Mouse (Mus musculus) layer of hippocampus, postnatal 10 days (tissue): Measurements from ENCODE around the gene Cfap221. TPM values are rescaled to one million over a fixed set of nuclear protein-coding genes. Genes with fewer than 3 reads are reported as not detected.

Source experiments
- DNase-seq, 2 experiments: peaks; one replicate each; pipeline ENCODE4 v3.0.0; 2021; ENCODE audit warnings: low spot score in 2 of 2
- long read RNA-seq: library from polyadenylated mRNA; stranded (forward); transcript quantifications from one replicate; pipeline ENCODE4 v2.0.0, GENCODE M21; 2023
- total RNA-seq, 2 experiments: library from RNA; stranded (reverse); gene quantifications; 2 replicates each; pipeline ENCODE4 v1.2.3; 2021

The Cfap221 gene
- under 1 TPM; 0.36 to 0.39 TPM for total RNA-seq
- long read RNA-seq, partial matches to known transcripts = 0 of 1 reads
- long read RNA-seq, other reads (novel, unspliced or antisense) = 1 of 1 reads

DNA sequence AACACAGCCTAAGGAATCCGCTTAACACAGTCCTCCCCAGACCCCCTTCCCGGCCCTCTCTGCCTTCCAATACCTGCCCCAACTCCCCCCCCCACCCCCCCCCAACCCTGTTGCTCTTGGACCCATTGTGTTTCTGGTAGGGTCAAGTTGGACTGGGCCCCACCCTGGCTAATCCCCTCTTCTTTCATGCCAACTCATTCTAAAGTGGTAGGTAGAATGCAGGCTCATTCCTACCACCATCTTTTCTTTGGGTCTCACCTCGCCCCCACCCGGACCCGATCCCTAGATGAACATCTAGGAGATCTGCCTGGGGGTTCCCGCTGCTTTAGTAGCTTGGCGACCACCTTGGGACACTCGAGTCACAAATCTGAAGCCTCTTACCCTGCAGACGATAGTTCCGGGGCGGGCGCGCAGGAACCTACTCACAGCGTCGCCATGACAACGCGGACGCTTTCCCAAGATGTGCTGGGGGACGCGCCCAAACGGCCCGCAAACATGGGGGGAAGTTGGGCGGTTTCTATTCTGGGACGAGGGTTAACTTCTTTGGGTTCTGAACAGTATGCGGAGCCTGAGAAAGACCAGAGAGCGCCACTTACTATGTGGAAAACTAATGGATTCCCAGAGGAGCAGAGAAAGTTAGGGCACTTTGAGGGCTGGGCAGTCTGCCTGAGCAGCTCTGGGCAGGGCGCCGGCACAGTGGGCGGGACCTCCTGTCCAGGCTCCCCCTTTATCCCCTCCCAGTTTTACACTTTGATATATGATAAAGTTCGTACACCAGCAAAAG is at the start of gene Cfap221:
Gene Cfap221, minus strand, starts transcription at position 437 of the 784 bp plus-strand sequence.
- DNase-seq = peak; percentile 57 to 68

DNA sequence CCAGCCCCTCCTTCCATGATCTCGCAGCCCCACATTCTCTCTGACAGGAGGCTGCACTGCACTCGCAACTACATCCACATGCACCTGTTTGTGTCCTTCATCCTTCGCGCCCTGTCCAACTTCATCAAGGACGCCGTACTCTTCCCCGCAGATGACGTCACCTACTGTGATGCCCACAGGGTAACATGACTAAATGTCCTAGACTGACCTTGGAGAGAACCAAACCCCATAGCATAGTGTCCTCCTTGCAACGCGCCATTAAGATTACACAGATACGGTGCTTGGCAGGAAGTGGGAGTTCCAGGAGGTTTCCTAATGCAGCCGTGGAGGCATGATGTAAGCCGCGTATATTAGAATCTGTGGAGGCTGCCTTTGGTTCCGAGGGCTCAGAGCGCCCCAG is 47.5 kb upstream of the Cfap221 start:
- DNase-seq = no peak

DNA sequence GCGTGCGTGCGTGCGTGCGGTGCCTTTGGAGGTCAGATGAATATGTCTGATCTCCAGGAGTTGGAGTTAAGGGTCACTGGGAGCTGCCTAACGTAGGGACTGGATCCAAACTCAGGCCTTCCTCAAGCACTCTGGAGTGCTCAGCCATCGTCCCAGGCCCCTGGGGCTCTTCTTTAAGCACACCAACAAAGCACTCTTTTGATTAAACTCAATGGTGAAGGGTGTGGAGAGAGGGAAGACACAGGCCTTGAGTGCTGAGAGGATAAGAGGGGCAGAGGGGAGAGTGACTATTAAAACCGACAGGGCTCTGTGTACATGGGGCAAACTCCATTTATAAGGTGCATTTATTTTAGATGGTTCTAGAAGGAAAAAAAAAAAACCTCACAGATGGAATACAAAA is 45.4 kb upstream of the Cfap221 start:
- no peak for DNase-seq

DNA sequence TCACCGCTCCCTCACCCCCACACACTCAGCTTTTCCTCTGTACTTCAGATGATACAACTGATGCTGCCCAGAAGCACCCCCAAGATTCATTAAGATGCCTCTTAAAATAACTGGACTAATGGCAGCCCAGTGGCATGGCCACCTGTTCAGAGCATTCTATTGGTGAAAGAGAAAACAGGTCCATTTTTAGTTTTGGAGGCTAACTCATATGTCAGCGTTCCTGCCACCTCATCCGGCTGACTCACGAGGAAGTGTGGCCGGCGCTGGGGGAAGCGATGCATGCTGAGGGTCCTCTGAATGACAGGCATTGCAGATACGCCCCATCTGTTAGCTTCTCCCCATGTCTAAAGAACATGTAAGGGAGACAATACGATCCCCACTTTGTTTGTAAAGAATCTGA is 41.6 kb upstream of the Cfap221 start:
- DNase-seq = no peak

DNA sequence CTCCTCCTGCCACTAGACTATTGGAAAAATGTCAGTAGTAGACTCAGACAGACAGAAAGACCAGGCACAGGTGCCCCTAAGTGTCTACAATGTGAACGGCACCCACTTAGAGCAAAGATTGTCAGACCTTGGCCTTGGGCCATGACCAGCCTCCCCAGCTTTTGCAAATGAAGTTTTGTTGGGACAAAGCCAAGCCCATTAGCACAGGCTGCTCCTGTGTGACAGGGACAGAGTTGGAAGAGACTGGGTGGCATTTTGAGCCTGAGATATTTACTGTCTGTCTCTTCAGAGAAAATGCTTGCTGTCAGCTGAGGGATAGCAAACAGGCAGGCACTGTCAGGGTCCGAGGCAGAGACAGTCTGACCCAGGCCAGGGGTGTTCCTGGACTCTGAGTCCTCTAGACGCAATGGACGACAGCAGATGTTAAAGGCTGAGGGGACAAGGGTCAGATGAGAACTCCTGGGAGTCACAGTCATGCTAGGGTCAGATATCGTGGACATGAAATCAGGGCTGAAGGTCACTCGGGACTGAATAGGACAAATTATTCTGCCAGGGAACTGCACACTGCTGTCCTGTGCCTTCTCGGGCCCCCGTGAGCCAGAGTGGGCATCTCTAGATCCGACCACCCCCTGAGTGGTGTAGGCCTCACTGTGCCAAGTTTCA is 40.1 kb upstream of the Cfap221 start:
- peak; percentile 24 to 40 for DNase-seq

DNA sequence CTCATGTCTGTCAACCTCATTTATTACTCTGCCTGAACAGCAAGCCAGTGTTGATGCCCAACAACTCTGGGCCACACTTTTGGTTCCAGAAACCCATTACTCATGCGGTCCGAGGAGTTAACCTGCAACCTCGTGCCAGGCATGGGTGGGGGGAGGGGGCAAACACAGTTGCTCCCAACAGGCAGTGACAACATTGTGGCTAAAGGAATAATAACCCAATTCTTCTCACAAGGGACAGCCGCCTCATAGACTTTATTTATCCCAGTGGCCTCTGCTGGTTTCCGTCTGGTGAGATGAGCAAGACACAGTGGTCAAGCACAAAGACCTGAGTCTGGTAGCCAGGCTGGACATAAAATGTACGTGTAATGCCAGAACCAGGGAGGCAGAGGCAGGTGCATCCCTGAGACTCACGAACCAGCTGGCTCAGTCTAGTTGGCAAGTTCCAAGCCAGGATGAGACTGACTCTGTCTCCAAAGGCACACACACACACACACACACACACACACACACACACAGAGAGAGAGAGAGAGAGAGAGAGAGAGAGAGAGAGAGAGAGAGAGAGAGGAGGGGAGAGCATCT is 38.5 kb upstream of the Cfap221 start:
- DNase-seq = no peak

DNA sequence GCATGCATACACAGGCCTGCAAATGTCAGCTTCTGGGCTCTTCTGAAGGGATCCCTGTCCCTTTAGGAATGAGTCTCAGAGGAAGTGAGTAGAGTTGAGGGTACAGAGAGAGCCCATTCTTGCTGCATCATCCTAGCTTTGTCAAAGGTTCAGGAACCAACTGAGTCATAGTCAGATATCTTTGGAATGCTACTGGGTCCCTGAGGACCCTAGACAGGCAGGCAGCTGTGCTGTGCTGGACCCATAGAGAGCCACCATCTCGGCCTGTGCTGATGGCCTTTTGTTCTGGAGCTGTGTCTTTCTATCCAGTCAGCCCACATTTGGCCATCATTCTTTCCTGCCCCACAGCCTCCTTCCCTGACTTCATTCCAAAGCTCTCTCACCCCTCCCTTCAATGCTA is 37.8 kb upstream of the Cfap221 start:
- no peak for DNase-seq

DNA sequence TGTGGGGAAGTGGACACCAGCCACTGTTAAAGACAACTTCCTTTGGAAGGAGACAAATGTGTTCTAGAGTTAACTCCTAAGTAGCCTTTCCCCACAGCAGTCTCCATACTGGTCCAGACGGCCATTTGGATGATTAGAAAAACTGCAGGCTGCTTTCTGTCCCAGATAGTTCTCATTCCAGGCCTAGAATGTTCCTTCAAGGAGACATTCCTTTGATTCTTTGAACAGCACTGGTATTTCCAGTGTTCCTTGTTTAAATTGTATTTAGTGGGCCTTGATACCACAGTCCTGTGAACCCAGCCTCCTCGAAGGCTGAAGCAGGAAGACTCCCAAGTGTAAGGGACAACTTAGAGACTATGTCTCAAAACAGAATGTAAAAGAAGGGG is 36.4 kb upstream of the Cfap221 start:
- DNase-seq = no peak

DNA sequence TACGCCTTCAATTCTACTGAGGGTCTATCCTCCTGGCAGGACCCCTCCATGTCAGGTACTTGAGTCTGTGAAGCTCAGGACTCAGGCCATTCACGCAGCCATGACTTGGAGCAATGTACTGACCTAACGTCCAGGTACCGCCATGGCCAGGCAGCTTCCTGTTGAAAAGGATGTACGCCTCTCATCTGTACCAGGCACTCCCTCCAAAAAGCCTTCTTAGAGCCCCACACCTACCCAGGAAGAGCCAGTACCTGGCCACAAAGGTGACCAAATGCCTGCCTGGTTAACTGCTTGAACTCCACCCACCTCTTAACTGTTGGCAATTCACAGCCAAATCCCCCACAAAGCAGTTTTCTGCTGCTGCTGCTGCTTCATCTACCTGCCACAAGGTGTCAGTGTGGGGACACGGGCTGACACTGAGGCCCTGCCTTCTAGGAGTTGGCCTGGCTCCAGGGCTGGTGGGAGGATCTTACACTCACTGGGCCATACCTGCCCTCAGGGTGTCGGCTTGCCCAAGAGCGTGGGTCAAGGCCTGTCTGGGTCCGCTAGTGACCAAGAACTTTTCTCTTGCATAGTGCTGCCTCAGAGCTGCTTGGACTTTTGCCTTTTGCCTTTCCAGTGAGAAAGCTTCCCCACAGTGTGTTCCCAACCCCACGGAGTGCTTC is 35.9 kb upstream of the Cfap221 start:
- peak; percentile 76 to 85 for DNase-seq

DNA sequence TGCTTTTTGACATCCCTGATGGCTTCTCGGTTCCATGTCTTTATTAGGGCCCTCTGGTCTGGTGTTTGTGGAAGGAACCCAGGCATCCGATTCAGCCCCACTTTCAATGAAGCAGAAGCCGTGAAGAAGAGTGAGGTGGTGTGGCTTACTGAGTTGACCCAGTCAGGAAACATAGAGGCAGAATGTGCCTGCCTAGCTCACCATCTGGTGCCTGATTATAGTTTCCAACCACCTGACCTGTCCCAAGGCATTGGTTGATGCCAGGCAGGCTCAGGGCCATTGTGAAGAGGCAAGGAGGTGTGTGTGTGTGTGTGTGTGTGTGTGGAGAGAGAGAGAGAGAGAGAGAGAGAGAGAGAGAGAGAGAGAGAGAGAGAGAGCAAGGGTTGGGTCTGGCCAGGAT is 33.4 kb upstream of the Cfap221 start:
- no peak for DNase-seq

DNA sequence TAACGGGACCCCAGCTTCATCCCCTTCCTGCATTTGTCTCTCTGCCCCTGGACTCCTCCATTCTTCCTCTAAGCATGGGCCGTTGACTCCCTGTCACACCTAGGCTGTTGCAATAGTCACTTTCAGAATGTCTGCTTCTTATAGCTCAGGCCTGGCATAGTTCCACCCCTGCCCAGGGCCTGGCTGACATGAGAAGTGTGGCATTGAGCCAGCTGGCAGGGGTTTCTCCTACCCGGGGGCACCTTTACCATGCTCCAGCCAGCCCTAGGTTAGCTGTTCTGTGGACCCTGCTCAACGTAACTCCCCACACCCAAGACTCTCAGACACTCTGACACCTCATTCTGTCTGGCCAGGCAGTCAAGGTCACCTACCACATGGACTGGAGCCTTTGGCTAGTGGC is 30.7 kb upstream of the Cfap221 start:
- DNase-seq = no peak

DNA sequence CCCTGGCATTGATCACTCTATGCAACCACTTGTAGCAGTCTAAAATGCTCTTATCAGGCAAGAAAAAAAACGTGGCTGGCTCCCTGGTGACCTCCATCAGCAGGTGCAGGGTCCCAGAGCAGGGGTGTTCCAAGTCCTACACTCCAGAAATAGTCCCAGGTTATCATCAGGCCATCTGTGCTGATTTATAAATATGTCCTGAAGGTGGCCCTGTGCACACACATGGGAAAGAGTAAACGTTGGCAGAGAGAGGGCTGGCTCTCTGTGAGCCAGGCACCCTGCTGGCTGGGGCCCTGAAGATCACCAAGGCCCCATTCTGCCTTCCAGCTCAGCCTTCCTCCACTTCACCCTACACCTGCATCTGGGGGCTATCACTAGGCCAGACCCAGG is 28.0 kb upstream of the Cfap221 start:
- no peak for DNase-seq

DNA sequence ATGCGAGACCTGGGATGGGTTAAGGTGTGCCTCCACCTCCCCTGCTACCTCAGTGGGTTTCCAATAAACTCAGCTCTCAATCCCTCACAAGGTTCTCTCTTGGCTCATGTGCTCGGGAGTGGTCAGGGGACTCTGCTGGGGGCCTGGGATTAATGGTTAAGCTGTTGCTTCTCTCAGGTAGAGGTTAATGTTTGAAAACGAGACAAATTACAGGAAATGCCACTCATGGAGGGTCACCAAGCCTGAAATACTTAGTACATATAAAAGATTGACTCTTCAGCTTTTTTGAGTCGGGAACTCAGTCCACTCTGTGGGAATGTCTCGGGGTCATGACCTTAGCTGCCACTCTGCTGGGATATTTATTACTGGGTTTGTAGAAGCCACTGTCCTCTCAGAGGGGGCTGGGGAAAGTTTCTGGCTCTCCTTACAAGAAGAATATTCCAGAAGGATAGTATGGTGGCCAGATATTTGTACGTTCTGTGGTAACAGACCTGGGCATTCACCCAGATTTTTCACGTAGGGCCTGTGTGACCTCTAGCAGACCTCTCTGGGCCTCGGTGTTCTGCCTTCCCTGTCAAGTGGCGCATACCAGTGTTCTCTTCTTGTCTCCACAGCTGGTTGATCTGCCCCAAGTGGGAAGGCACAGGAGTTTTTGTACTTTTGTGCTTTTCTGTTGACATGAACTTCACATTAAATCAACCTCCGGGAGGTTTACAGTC is 27.5 kb upstream of the Cfap221 start:
- DNase-seq = no peak

DNA sequence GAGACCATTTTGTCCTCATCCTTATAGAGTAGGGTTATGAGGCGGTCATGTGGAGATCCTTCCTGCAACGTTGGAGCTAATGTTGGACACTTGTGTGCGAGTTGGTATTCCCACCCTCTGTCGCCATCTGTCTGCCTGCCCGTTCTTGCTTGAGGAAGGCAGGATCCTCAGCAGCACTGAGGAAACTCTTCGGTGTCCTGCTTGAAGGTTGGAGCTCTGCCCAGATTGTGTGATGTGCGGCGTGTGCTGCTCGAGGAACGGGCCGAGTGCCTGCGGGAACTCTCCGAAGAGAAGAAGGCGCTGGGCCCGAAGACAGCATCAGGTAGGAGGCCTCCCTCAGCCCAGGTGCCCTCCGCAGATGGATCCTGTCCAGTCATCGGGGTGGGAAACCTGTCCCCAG is 24.9 kb upstream of the Cfap221 start:
- DNase-seq = no peak

DNA sequence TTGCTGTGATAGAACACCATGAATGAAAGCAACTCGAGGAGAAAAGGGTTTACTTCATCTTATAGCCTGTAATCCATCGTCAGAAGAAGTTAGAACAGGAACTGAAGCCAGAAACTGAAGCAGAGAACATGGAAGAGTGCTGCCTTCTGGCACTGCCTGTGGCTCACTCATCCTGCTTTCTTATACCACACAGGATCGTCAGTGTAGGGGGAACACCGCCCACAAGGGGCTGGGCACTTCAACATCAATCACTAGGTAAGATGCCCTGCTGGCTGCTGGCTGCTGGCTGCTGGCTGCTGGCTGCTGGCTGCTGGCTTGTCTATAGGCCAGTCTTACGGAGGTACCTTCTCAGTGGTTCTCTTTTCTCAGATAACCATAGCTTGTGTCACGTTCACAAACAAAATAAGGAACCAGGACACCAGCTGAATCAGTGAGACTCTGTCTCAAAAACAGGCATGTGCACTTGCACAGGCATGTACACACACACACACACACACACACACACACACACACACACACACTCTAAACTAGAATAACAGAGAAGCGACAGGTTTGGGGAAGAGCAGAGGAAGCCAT is 23.4 kb upstream of the Cfap221 start:
- no peak for DNase-seq

DNA sequence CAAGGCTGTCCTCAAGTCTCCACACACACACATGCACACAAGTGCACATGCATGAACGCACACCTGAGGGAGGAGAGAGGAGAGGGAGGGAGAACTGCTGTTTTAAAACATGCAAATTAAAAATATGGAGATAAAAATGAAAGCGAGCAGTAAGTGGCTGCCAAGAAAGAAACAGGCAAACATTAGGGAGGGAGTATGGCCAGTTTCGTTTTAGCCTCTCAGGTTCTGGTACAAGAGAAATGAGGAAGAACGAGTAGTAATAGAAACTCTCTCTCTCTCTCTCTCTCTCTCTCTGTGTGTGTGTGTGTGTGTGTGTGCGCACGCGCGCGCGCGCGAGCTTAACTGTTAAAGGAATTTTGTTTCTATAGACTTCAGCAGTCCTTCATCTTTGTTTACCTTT is 22.4 kb upstream of the Cfap221 start:
- no peak for DNase-seq

DNA sequence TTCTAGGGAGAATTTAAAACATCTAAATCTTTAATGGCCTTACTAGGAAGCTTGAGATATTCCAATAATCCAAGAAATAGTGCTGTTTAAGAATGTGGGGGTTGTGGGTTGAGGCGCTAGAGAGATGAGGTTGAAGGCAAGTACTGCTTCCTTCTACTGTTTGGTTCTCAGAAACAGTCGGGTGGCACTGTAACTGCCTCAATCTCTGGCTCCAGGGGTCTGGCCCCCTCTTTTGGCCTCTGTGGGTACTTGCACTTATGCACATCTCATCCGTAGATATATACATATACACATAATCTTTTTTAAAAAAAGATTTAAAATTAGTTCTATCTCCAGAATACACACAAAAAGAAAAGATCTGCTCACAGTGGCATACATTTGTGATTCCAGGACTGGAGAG is 21.9 kb upstream of the Cfap221 start:
- DNase-seq = no peak

DNA sequence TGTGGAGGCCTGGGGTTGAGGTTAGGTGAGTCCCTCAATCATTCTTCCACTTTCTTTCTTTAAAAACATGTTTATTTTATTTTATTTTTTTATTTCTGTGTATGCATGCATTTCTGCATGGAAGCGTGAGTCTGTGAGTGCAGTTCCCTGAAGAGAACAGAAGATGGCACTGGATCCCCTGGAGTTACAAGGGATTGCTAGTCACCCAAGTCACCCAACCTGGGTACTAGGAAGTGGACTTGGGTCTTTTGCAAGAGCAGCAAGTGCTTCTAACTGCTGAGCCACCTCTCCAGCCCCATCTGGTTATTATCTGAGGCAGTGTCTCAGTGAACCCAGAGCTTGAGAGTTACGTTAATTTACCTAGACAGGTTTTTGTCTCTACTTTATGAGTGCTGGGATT is 19.2 kb upstream of the Cfap221 start:
- DNase-seq = no peak

DNA sequence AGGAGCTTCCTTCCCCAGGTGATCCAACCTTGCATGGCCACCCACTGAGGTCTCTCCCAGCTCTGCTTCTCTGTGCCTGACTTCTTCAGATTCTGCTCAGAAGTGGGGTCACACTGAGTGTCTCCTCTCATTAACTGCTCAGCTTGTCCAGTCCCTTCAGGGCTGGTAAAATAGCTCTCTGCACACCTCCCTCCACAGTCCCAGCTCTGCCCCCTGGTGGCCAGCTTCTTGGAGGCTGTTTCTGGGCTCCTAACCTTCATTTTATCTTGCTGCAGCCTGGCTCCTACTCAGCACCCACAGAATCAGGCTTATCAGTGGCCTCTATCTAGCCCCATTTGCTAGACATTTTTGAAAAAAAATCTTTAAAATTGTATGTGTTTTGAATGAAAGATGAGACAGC is 16.1 kb upstream of the Cfap221 start:
- DNase-seq = peak; percentile 76 to 78

DNA sequence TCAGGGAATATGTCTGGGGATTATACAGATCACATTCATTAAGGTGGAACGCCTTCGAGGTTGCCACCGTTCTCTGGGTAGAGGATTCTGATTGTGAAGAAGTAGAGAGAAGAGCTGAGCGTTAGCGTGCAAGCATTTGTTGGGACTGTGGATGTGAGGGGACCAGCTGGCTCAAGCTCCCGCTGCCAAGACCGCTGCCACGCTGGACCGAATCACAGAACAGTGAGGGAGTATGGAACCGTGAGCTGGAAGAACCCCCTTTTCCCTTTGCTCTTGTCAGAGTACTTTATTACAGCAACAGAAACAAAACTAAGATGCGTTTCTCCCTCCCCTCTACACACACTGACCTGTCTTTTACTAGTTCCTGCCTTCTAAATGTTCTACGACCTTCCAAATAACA is 15.6 kb upstream of the Cfap221 start:
- DNase-seq = no peak
